Mouse (Mus musculus): ENCODE results near the gene Tnf.

DNA sequence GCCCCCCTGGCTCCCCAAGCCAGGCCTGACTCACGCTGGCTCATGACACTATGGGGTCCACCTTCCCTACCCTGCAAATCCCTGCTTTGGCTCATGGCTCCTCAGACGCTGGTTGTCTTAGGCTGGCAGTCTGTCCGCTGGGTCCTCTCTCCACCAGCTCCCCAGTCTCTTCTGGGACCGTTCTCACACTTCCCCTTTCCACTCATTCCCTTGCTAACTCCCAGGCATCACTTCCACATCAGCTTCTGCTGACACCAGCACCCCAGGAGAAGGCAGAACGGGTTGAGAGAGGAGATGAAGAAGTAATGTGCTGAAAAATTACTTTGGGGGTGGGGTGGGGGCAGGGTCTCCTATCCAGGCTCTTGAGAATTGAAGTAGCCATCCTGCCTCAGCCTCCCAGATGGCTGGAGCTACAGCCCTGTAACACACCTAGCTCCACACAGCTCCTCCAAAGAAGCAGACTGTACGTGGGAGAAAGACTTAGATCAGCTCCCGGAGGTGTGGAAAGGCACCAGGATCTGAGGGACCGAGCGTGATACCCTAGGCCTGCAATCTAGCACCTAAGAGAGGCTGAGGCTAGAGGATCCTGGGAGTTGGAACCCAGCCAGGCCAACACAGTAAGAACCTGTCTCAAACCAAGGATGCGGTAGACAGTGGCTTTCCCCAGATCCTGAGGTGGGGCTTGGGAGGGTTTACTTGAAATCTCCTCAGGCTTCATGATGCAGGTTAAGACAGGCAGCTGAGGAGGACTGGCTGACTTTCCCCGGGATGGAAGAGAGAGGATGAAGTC lies 29.2 kb downstream of the Tnf start:
- TF ChIP-seq CTCF (IDR thresholded peaks at IDR 0.05) (no peak), POLR2A (IDR thresholded peaks at IDR 0.05; ENCODE audit: insufficient read depth, low read depth, low read length) (peak; percentile 49; the same call in 1 of the 2 replicates), EP300 (IDR thresholded peaks at IDR 0.05; ENCODE audit: insufficient read depth, low read depth, low read length) (no peak)
